3 mouse cellular contexts compared by ENCODE assay signal in genomic region chr2:162892979-162893378, GRCm38 (mm10). TPM values are rescaled to one million over a fixed set of nuclear protein-coding genes. Genes with fewer than 3 reads are reported as not detected.
A peak's percentile ranks its signal among the peaks of the same experiment; 100 is the strongest.
ATAC-seq and TF ChIP-seq lines count a peak whose summit lies in the region.
"Not testable (repeated sequence)": the region's sequence is repeated elsewhere in the genome, so short reads cannot be mapped to it uniquely, and the experiment has no call there.
"Had no signal": no experiment of that assay in that cellular context is flagged by ENCODE, and none has a peak within 500 bp of the region (broad histone marks: within the 10 kb centered on the region; RNA-seq: fewer than 3 reads in every experiment).

No protein-coding gene starts in this region.

- not testable (repeated sequence) for H3K27me3 ChIP-seq in intestine, embryonic 16.5 days (replicated peaks; ENCODE audit: control insufficient read depth, insufficient read depth, low read length); intestine, postnatal 0 days (replicated peaks; ENCODE audit: control insufficient read depth, insufficient read depth, low read length)

- not testable (repeated sequence) for H3K9ac ChIP-seq in intestine, embryonic 16.5 days (ENCODE audit: low read depth, low read length); intestine, postnatal 0 days (ENCODE audit: low read depth, low read length)

- not testable (repeated sequence) for H3K27ac ChIP-seq in intestine, embryonic 16.5 days (ENCODE audit: low read length); intestine, postnatal 0 days (ENCODE audit: low read depth, low read length)

- 67% methylated on average over 3 of the region's 3 CpGs for WGBS in intestine, embryonic 16.5 days
- 44% methylated on average over 3 of the region's 3 CpGs for WGBS in intestine, postnatal 0 days

- not testable (repeated sequence) for H3K4me1 ChIP-seq in intestine, embryonic 16.5 days (ENCODE audit: control insufficient read depth, insufficient read depth, low read length); intestine, postnatal 0 days (replicated peaks; ENCODE audit: control insufficient read depth, insufficient read depth, low read length)

- peak; percentile 55; the same call in 1 of the 2 replicates for ATAC-seq in intestine, embryonic 16.5 days
- ATAC-seq in intestine, postnatal 0 days, result peak; percentile 64; the same call in 1 of the 2 replicates

- not testable (repeated sequence) for H3K4me3 ChIP-seq in intestine, embryonic 16.5 days (ENCODE audit: low read length); intestine, postnatal 0 days (ENCODE audit: low read depth, low read length)

- not testable (repeated sequence) for H3K36me3 ChIP-seq in intestine, embryonic 16.5 days (ENCODE audit: control insufficient read depth, insufficient read depth, low read length); intestine, postnatal 0 days (ENCODE audit: control insufficient read depth, insufficient read depth)

- H3K9me3 ChIP-seq in intestine, embryonic 16.5 days (ENCODE audit: control insufficient read depth, low read length); intestine, postnatal 0 days (ENCODE audit: control insufficient read depth): not testable (repeated sequence)

- not testable (repeated sequence) for H3K4me2 ChIP-seq in intestine, embryonic 16.5 days (ENCODE audit: low read depth, low read length); intestine, postnatal 0 days (replicated peaks; ENCODE audit: low read depth)

- not testable (repeated sequence) for TF ChIP-seq CTCF in intestine, postnatal 0 days (IDR thresholded peaks at IDR 0.05; ENCODE audit: low read depth)

RNA-seq across cellular contexts. Expression of gene Srsf6, which starts 38.3 kb away (rescaled TPM):
- 156 and 159 TPM in 2 replicates for polyA plus RNA-seq in intestine, embryonic 16.5 days (2015; fragmentation: Nextera tagmentation; extraction: Ambion mirVana)
- polyA plus RNA-seq in intestine, postnatal 0 days (2015; fragmentation: Nextera tagmentation; extraction: Ambion mirVana), result 57.7 and 65.8 TPM in 2 replicates

RNA-seq across cellular contexts. Expression of gene L3mbtl1, which starts 50.3 kb away (rescaled TPM):
- 0.09 TPM in 2 replicates for polyA plus RNA-seq in intestine, embryonic 16.5 days (2015; fragmentation: Nextera tagmentation; extraction: Ambion mirVana)
- polyA plus RNA-seq in intestine, postnatal 0 days (2015; fragmentation: Nextera tagmentation; extraction: Ambion mirVana), result 0.04 and 0.25 TPM in 2 replicates
- polyA plus RNA-seq: G1E had no signal
